8 mouse cellular contexts compared by ENCODE assay signal in genomic region chr19:30096186-30096585, GRCm38 (mm10).
DNase-seq lines count a peak whose midpoint lies in the region; ATAC-seq and TF ChIP-seq lines count a peak whose summit lies in the region.
"Had no signal": no experiment of that assay in that cellular context is flagged by ENCODE, and none has a peak within 500 bp of the region (broad histone marks: within the 10 kb centered on the region; RNA-seq: fewer than 3 reads in every experiment).

No protein-coding gene starts in this region.

- no peak overlapping the region for H3K4me3 ChIP-seq in ES-Bruce4 (ENCODE audit: low read depth, low read length)
- H3K4me3 ChIP-seq in embryonic fibroblast, embryonic 13.5 days (ENCODE audit: insufficient read depth, low read length), result no peak overlapping the region
- H3K4me3 ChIP-seq in limb, embryonic 13.5 days, result no peak overlapping the region

- no peaks in the 10 kb centered on the region for H3K4me1 ChIP-seq in ES-Bruce4 (ENCODE audit: control insufficient read depth, insufficient read depth, low read length)
- H3K4me1 ChIP-seq in embryonic fibroblast, embryonic 13.5 days (ENCODE audit: control insufficient read depth, insufficient read depth, low read length), result 0 out of 2 replicates have a peak, but pooled peaks cover 4% of the 10 kb centered on the region
- peaks cover 3% of the 10 kb centered on the region for H3K4me1 ChIP-seq in limb, embryonic 13.5 days

- DNase-seq in 416B (ENCODE audit: low read depth), result peak; percentile 18
- DNase-seq in gastrocnemius, postnatal 4 days (ENCODE audit: low spot score in 2 of 2), result no peak
- DNase-seq in layer of hippocampus, postnatal 36 days, result no peak
- DNase-seq in spleen, postnatal 4 days (ENCODE audit: low spot score in 2 of 2), result no peak
- DNase-seq: lung, postnatal 10 days had no signal

- TF ChIP-seq EP300 in ES-Bruce4 (IDR thresholded peaks at IDR 0.05; ENCODE audit: insufficient read depth, low read depth, low read length), result 0 out of 2 replicates have a peak, but pooled peaks have one; percentile 54

- H3K27me3 ChIP-seq in ES-Bruce4 (ENCODE audit: control insufficient read depth, insufficient read depth, low read length, poor library complexity, severe bottlenecking), result no peaks in the 10 kb centered on the region
- H3K27me3 ChIP-seq in limb, embryonic 13.5 days, result no peaks in the 10 kb centered on the region

- no peak for TF ChIP-seq CTCF in ES-Bruce4 (IDR thresholded peaks at IDR 0.05; ENCODE audit: low read depth, low read length)
- no peak for TF ChIP-seq CTCF in embryonic fibroblast, embryonic 13.5 days (IDR thresholded peaks at IDR 0.05; ENCODE audit: borderline replicate concordance, insufficient read depth, low read length)

- peak; percentile 75 for ATAC-seq in limb, embryonic 13.5 days (ENCODE audit: low FRiP score, low read depth)

- peaks cover 50% of the 10 kb centered on the region for H3K36me3 ChIP-seq in ES-Bruce4 (ENCODE audit: control insufficient read depth, insufficient read depth, low read length, poor library complexity, severe bottlenecking)
- peaks cover 81% of the 10 kb centered on the region for H3K36me3 ChIP-seq in limb, embryonic 13.5 days

- H3K27ac ChIP-seq in ES-Bruce4 (ENCODE audit: insufficient read depth, low read length), result peak overlapping the region; percentile 26; the same call in 1 of the 2 replicates
- peak overlapping the region; percentile 66 for H3K27ac ChIP-seq in embryonic fibroblast, embryonic 13.5 days (ENCODE audit: insufficient read depth, low read length)
- H3K27ac ChIP-seq in limb, embryonic 13.5 days, result peak overlapping the region; percentile 22; the same call in 1 of the 2 replicates

- WGBS in limb, embryonic 13.5 days, result 21% methylated on average over 3 of the region's 3 CpGs

- no peak for TF ChIP-seq POLR2A in ES-Bruce4 (IDR thresholded peaks at IDR 0.05; ENCODE audit: insufficient read depth, low read length)
- no peak for TF ChIP-seq POLR2A in embryonic fibroblast, embryonic 13.5 days (IDR thresholded peaks at IDR 0.05; ENCODE audit: low read depth, low read length)

- H3K4me2 ChIP-seq in limb, embryonic 13.5 days (replicated peaks), result no peak overlapping the region

- no peaks in the 10 kb centered on the region for H3K9me3 ChIP-seq in ES-Bruce4 (replicated peaks; ENCODE audit: control insufficient read depth, insufficient read depth, low read length, poor library complexity, severe bottlenecking)
- H3K9me3 ChIP-seq in limb, embryonic 13.5 days, result peaks cover 29% of the 10 kb centered on the region

- H3K9ac ChIP-seq in ES-Bruce4 (ENCODE audit: low read depth, poor library complexity, severe bottlenecking), result no peak overlapping the region
- no peak overlapping the region for H3K9ac ChIP-seq in limb, embryonic 13.5 days
